Mouse (Mus musculus) lung, embryonic 15.5 days (tissue): ENCODE data around the gene Fam3c. TPM values are rescaled to one million over a fixed set of nuclear protein-coding genes. Genes with fewer than 3 reads are reported as not detected.

Source experiments
- ATAC-seq: fragments of 200-750 bp; cut with Nextera tagmentation; 2 replicates; pipeline ENCODE4 v1.8.0; 2017; ENCODE audit warnings: moderate number of reproducible peaks, borderline replicate concordance; ENCODE audit not compliant: low FRiP score, low TSS enrichment; ENCODE audit errors: extremely low read depth
- H3K27ac ChIP-seq: fragments of 300-500 bp; sonication (generic); 2 replicates; pipeline ENCODE4 v1.5.1; 2015; ENCODE audit warnings: moderate library complexity, mild to moderate bottlenecking, inconsistent platforms
- H3K27me3 ChIP-seq: fragments of 300-500 bp; sonication (generic); 2 replicates; pipeline ENCODE4 v1.6.1; 2015; ENCODE audit warnings: inconsistent platforms
- H3K36me3 ChIP-seq: fragments of 300-500 bp; sonication (generic); 2 replicates; pipeline ENCODE4 v1.6.1; 2015; ENCODE audit warnings: inconsistent platforms
- H3K4me1 ChIP-seq: fragments of 300-500 bp; sonication (generic); 2 replicates; pipeline ENCODE4 v1.6.1; 2015; ENCODE audit warnings: inconsistent platforms
- H3K4me2 ChIP-seq: fragments of 300-500 bp; sonication (generic); 2 replicates; pipeline ENCODE4 v1.6.1; 2015; ENCODE audit warnings: inconsistent platforms, mild to moderate bottlenecking, moderate library complexity
- H3K4me3 ChIP-seq: fragments of 300-500 bp; sonication (generic); 2 replicates; pipeline ENCODE4 v1.5.1; 2015; ENCODE audit warnings: mild to moderate bottlenecking, inconsistent platforms
- H3K9ac ChIP-seq: fragments of 300-500 bp; sonication (generic); 2 replicates; pipeline ENCODE4 v1.6.1; 2015; ENCODE audit warnings: inconsistent platforms
- H3K9me3 ChIP-seq: fragments of 300-500 bp; sonication (generic); 2 replicates; pipeline ENCODE4 v1.6.1; 2016; ENCODE audit warnings: inconsistent platforms
- WGBS: fragments of 180-500 bp; shearing (Covaris S2); methylation state at CpG from one replicate; pipeline ENCODE4 v1.1.7; 2015; 5-methylcytosine and 5-hydroxymethylcytosine counted together
- polyA plus RNA-seq: library from polyadenylated mRNA; unstranded; fragments of >200 nt; fragmentation: Nextera tagmentation; extraction: Ambion mirVana; gene quantifications from 2 replicates; pipeline ENCODE4 v1.2.1, GENCODE M21; 2015

Fam3c gene
- polyA plus RNA-seq, 1 experiment from 2014 or later = 74.0 TPM

DNA sequence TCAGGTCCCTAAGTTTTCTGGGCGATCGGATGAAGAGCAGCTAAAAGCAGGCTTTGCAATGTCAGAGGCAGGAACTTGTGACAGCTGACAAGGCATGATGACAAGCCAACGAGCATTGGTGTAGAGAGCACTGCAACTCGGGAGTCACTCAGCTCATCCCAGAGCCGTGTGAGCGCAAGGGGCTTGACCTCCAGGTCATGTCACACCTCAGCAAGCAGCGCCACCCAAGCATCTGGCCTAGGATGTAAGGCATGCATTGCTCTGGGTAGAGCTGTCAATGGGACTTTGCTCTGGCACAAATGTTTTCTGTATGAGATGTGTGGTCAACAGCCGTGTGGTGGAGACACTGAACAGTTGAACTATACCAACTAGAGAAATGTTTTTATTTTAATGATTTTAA is 28.1 kb downstream of the Fam3c start:
- Histone ChIP-seq H3K27ac (no peak overlapping the region), H3K4me1 (peaks cover 10% of the 10 kb centered on the region), H3K4me2 (no peak overlapping the region), H3K9ac (no peak overlapping the region), H3K27me3 (no peaks in the 10 kb centered on the region), H3K36me3 (0 out of 2 replicates have a peak, but pooled peaks cover 2% of the 10 kb centered on the region), H3K9me3 (no peaks in the 10 kb centered on the region), H3K4me3 (no peak overlapping the region)
- WGBS = 60% methylated on average over 8 of the region's 8 CpGs
- no peak for ATAC-seq

DNA sequence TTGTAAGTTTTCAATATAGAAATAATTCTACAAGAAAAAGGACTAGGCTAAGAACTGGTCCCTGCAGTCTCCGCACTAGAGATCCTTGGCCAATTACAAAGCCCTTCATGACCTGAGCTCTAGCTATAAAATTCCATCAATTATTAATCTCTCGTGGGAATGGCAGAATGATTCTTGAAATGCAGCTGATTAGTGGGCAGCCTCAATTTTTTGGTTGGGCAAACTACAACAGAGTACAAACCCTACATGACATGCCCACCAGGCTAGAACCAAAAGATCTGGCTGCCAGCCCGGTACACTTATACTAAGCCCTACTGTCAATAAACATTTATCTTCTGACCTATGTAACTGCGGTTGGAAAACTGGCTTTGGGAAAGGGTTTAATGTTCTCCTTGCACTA is 29.0 kb downstream of the Fam3c start:
- H3K4me1 ChIP-seq = peaks cover 10% of the 10 kb centered on the region
- 0 out of 2 replicates have a peak, but pooled peaks cover 2% of the 10 kb centered on the region for H3K36me3 ChIP-seq
- peak overlapping the region; percentile 19; the same call in 1 of the 2 replicates for H3K27ac ChIP-seq
- 52% methylated on average over 4 of the region's 4 CpGs for WGBS
- H3K4me2 ChIP-seq = no peak overlapping the region
- no peak overlapping the region for H3K9ac ChIP-seq
- H3K4me3 ChIP-seq = no peak overlapping the region
- 0 out of 2 replicates have a peak, but pooled peaks have one; percentile 39 for ATAC-seq
- no peaks in the 10 kb centered on the region for H3K27me3 ChIP-seq
- H3K9me3 ChIP-seq = no peaks in the 10 kb centered on the region

DNA sequence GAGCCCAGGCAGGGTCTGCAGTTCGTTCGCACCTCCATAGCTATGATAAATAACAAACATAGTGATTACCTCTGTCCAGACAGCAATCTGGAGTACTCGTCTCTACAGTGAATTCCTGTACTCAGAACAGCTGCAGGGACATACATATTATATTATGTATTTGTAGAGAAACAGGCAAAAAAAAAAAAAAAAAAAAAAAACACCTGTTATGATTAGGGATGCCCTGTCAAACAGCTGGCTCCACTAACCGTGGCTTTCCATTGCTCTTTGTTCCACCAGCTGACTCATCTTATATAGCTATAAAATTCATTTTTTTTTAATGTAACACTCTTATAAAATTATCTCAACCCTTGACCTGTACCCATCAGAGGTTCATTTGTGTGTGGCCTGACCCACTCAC is 29.8 kb downstream of the Fam3c start:
- WGBS = 73% methylated on average over 4 of the region's 4 CpGs
- Histone ChIP-seq H3K4me3 (no peak overlapping the region), H3K9ac (no peak overlapping the region), H3K36me3 (0 out of 2 replicates have a peak, but pooled peaks cover 5% of the 10 kb centered on the region), H3K4me1 (peaks cover 10% of the 10 kb centered on the region), H3K9me3 (no peaks in the 10 kb centered on the region), H3K27me3 (no peaks in the 10 kb centered on the region), H3K4me2 (no peak overlapping the region), H3K27ac (no peak overlapping the region)
- ATAC-seq = no peak

DNA sequence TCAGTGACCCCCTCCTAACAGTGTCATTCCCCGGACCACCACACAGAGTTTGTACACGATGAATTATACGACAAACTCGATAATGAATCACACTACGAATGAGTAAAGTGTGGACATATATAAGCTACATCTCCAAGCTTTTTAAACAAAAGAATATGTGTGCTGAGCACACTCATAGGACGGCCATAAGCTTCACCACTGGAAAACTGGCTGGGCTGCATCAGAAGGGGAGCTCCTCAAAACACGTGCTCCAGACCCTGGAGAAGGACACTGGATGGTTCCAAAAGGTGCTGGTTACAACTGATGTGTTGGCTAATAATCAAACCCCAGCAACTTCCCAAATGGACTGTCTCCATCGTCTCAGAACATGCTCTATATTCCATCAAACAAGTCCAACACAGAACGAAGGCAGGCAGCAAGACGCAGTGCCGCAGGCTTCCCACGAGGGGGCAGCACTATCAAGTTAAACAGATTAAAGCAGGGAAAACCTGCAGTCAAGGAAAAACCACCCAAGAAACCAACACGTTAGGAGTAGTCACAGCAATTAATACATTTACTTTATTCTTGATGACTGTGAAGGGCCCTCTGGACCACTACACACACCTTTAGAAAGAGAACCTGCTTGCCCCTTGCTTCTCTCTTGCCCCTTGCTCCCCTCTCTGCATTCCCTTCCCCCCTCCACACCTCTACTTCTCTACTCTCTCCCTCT is 30.5 kb downstream of the Fam3c start:
- ATAC-seq = no peak
- Histone ChIP-seq H3K4me1 (peaks cover 10% of the 10 kb centered on the region), H3K36me3 (peaks cover 9% of the 10 kb centered on the region; the same call in 1 of the 2 replicates), H3K9me3 (no peaks in the 10 kb centered on the region), H3K9ac (no peak overlapping the region), H3K27ac (no peak overlapping the region), H3K4me3 (no peak overlapping the region), H3K4me2 (no peak overlapping the region), H3K27me3 (no peaks in the 10 kb centered on the region)
- WGBS = 54% methylated on average over 13 of the region's 13 CpGs

DNA sequence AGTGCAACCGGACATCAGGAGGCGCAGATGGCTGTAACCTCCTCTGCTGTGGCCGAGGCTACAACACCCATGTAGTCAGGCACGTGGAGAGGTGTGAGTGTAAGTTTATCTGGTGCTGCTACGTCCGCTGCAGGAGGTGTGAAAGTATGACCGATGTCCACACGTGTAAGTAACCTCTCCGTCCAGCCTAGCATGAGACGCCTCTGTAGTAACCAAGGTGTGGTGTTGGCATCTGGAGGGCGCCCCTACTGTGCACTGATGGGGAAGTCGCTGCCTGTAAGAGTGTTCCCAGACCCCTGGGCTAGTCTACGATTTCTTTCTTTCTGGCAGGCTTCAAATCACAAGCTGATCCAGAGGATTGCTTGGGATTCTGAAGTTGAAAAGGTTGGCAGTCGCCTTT is 58.0 kb downstream of the Fam3c start:
- H3K4me3 ChIP-seq = no peak overlapping the region
- H3K9ac ChIP-seq = no peak overlapping the region
- no peak overlapping the region for H3K27ac ChIP-seq
- no peak for ATAC-seq
- no peaks in the 10 kb centered on the region for H3K9me3 ChIP-seq
- H3K4me2 ChIP-seq = no peak overlapping the region
- no peaks in the 10 kb centered on the region for H3K4me1 ChIP-seq
- 47% methylated on average over 14 of the region's 14 CpGs for WGBS
- no peaks in the 10 kb centered on the region for H3K27me3 ChIP-seq
- no peaks in the 10 kb centered on the region for H3K36me3 ChIP-seq

DNA sequence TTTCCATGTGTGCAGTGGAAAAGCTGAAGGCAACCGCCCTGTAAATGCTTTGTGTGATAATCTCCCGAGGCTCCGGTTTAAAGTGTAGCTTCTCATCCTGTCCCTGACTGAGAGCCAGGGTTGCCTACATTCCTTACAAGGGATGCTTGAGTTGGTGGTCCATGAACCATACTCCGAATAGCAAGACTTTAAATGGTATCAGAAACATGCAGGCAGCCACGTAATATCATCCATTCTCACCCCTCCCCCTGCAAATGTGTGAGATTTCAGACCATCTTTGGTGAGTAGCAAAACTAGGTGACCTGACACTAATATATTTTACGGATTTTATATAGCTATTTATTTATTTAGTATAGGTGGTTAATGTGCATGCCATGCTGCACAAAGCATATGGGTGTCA is 59.0 kb downstream of the Fam3c start:
- ATAC-seq = no peak
- H3K4me3 ChIP-seq = no peak overlapping the region
- H3K36me3 ChIP-seq = no peaks in the 10 kb centered on the region
- no peaks in the 10 kb centered on the region for H3K9me3 ChIP-seq
- peaks cover 2% of the 10 kb centered on the region; the same call in 1 of the 2 replicates for H3K27me3 ChIP-seq
- no peak overlapping the region for H3K4me2 ChIP-seq
- H3K27ac ChIP-seq = no peak overlapping the region
- no peaks in the 10 kb centered on the region for H3K4me1 ChIP-seq
- H3K9ac ChIP-seq = no peak overlapping the region
- WGBS = 53% methylated on average over 6 of the region's 6 CpGs

DNA sequence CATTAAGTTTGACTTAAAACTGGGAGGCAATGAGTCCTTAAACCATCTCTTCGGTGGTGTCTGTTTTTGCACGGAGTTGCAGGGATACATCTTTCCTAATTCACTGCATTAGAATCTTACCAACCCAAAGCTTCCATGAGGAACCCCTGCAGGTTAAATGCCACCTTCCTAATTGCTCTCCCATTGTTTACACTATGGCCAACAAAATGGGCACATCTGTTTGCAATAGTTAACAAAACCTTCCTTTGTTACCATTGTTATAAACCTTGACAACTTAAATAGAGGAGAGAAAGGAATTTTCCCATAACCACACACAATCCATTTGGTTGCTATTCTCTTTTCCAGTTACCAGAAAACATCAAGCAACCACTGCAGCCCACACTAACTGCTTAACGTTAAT is 62.1 kb downstream of the Fam3c start:
- Histone ChIP-seq H3K4me1 (peaks cover 9% of the 10 kb centered on the region), H3K9me3 (no peaks in the 10 kb centered on the region), H3K36me3 (no peaks in the 10 kb centered on the region), H3K9ac (no peak overlapping the region), H3K27me3 (peaks cover 23% of the 10 kb centered on the region), H3K4me2 (no peak overlapping the region), H3K27ac (no peak overlapping the region), H3K4me3 (no peak overlapping the region)
- no peak for ATAC-seq
- 64% methylated on average over 3 of the region's 3 CpGs for WGBS

DNA sequence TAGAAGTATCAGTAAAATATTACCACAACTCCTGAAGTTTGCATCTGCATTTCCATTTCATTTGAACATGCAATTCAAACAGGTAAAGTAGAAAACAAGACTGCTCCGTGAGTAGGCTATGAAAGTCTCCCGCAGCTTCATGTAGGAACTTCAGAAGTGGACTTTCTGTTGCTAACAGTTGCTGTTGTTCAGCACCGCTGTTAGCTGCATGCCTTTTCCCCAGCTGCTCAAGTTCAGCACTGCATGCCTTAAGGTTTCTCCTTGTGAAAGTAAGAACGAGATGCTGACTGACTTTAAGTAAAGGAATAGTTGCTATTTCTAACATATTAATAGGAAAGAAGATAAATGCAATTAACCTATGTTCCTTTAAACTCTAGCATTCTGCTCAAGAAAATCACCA is 64.0 kb downstream of the Fam3c start:
- WGBS = 36% methylated on average over 4 of the region's 4 CpGs

DNA sequence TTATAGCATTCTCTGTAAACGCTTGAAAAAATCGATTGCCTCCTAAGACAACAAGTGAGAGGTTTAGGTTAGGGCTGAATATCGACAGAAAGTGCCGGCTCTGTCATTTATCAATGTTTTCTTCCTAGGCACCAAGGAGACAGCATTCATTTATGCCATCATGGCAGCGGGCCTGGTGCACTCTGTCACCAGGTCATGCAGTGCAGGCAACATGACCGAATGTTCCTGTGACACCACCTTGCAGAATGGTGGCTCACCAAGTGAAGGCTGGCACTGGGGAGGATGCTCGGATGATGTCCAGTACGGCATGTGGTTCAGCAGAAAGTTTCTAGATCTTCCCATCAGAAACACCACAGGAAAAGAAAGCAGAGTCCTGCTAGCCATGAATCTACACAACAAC is 65.3 kb downstream of the Fam3c start:
- Histone ChIP-seq H3K27ac (no peak overlapping the region), H3K9ac (no peak overlapping the region), H3K4me3 (no peak overlapping the region), H3K4me2 (no peak overlapping the region), H3K27me3 (peaks cover 54% of the 10 kb centered on the region), H3K9me3 (no peaks in the 10 kb centered on the region), H3K4me1 (peaks cover 20% of the 10 kb centered on the region), H3K36me3 (no peaks in the 10 kb centered on the region)
- 75% methylated on average over 8 of the region's 8 CpGs for WGBS
- no peak for ATAC-seq

More for the DNA sequence above, 64.0 kb downstream of the Fam3c start:
- H3K27me3 ChIP-seq = peaks cover 42% of the 10 kb centered on the region
- H3K36me3 ChIP-seq = no peaks in the 10 kb centered on the region
- H3K4me2 ChIP-seq = no peak overlapping the region
- H3K4me3 ChIP-seq = no peak overlapping the region
- H3K9me3 ChIP-seq = no peaks in the 10 kb centered on the region
- no peak for ATAC-seq
- H3K4me1 ChIP-seq = peaks cover 20% of the 10 kb centered on the region
- no peak overlapping the region for H3K9ac ChIP-seq
- no peak overlapping the region for H3K27ac ChIP-seq

DNA sequence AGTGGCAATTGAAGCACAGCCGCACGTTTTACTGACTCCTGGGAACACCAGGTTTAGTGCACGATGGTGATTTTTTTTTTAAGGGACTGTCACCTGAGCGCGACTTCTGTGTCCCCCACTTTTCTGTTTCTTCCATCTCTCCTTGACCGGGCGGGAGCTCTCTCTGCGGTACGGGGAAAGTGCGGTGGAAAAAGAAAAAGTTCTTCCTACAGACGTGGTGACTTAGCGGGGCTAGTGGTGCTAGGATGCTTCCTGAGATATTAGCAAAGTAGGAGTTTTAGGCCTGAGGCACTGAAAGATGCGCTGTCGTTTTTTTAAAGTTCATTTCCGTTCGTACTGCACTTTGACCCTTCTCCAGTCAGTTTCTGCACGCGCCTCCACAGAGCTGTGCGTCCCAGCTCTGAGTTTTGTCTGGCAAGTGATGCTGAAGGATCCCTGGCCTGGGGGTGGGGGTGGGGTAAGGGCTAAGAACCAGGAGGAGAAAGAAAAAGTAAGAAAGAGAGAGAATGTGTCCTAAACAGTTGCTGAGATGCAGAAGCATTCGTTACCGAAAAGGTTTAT is 66.5 kb downstream of the Fam3c start:
- WGBS = 4% methylated on average over 21 of the region's 21 CpGs
- no peak for ATAC-seq
- Histone ChIP-seq H3K4me3 (peak overlapping the region; percentile 24), H3K4me2 (peak overlapping the region; percentile 57), H3K27me3 (peaks cover 54% of the 10 kb centered on the region), H3K4me1 (peaks cover 20% of the 10 kb centered on the region), H3K27ac (no peak overlapping the region), H3K9ac (no peak overlapping the region), H3K36me3 (no peaks in the 10 kb centered on the region), H3K9me3 (no peaks in the 10 kb centered on the region)

DNA sequence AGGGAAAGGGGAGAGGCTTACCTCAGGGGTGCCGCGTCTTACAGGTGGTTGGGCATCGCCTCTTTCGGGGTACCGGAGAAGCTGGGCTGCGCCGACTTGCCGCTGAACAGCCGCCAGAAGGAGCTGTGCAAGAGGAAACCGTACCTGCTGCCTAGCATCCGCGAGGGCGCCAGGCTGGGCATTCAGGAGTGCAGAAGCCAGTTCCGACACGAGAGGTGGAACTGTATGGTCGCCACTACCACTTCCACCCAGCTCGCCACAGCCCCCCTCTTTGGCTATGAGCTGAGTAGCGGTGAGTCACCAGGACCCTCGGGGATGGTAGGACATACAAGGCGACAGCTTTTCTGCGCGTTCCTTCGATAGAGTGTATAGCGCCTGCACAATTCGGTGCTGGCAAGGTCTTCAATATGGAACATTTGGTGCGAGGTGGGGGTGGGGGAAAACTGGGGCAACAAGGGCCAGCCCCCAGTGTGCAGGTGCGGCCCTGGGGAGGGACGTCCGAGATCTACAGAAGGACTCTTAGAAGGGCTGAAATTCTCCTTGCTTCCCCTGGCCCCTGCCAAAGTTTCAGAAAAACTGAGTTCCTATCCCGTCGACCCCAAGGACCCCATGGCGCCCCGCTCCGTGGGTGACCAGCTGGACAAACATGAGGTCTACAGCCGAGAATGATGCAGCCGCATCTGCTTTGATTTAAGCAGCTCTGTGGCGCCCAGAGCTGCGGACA is 67.1 kb downstream of the Fam3c start:
- Histone ChIP-seq H3K9ac (no peak overlapping the region), H3K27ac (no peak overlapping the region), H3K4me1 (peaks cover 20% of the 10 kb centered on the region), H3K4me3 (peak overlapping the region; percentile 24), H3K9me3 (no peaks in the 10 kb centered on the region), H3K36me3 (no peaks in the 10 kb centered on the region), H3K27me3 (peaks cover 54% of the 10 kb centered on the region), H3K4me2 (peak overlapping the region; percentile 57)
- ATAC-seq = peak; percentile 52; the same call in 1 of the 2 replicates
- under 1% methylated on average over 38 of the region's 38 CpGs for whole genome bisulfite sequencing
